Mouse (Mus musculus) ovary, adult 10 weeks (tissue): ENCODE measurements around the gene Rbx1. TPM values are rescaled to one million over a fixed set of nuclear protein-coding genes. Genes with fewer than 3 reads are reported as not detected.

ENCODE experiments used
- polyA plus RNA-seq: library from polyadenylated mRNA; stranded (reverse); fragments of 350-450 nt; fragmentation: Illumina TruSeq; extraction: RNeasy Lipid Tissue Mini Kit (QIAGEN cat#74804); gene quantifications from one replicate; pipeline ENCODE4 v1.2.3, GENCODE M21; 2014

The Rbx1 gene
- 111 TPM for polyA plus RNA-seq

DNA sequence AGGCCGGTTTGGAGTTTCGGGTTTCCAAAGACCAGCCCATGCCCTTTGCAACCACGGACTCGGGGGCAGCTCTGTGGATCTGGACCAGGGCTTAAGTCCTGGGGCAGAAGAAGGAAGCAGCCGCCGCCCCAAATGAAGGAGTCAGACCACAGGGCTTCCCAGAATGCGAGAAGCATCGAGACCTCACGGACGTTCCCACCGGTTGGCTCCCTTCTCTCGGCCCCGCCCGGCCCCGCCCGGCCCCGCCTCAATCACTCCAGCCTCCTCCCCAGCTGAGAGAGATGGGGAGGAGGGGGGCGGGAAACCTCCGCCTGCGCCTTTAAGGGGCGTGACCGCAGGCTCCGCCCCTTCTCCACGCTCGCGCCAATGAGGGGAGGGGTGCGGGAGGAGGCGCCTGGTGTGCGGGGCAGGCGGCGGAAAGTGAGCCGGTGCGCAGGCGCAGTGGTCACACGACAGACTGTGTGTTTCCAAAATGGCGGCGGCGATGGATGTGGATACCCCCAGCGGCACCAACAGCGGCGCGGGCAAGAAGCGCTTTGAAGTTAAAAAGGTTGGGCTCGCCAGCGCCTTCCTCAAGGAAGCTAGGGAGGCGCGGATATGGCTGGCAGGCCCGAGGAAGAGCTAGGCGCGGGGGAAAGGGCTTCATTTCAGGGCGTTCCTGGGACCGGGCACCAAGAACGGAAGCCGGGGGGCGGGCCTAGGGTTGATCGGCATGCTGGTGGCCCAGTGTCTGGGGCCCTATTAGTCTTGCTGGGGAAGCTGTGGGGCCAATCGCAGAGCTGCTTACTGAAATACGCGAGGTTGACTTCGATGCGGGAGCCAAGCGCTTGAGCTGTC lies at the start of gene Rbx1:
Gene Rbx1 (plus strand): TSS at position 396 of the 837 bp plus-strand sequence.

Other genes with a start within 250 kb of the Rbx1 start
- not detected for gene Mchr1, start 230.8 kb upstream of the Rbx1 start, polyA plus RNA-seq
- 83.2 TPM for gene Slc25a17, start 105.5 kb upstream of the Rbx1 start, polyA plus RNA-seq
- 647 TPM for gene St13, start 66.2 kb upstream of the Rbx1 start, polyA plus RNA-seq
- 16.7 TPM for gene Xpnpep3, start 66.2 kb upstream of the Rbx1 start, polyA plus RNA-seq
- gene Dnajb7, start 58.0 kb upstream of the Rbx1 start, polyA plus RNA-seq, result not detected
- 115 TPM for gene Ep300, start 119.1 kb downstream of the Rbx1 start, polyA plus RNA-seq
- gene L3mbtl2, start 197.6 kb downstream of the Rbx1 start, polyA plus RNA-seq, result 0.94 TPM
- gene Chadl, start 231.0 kb downstream of the Rbx1 start, polyA plus RNA-seq, result not detected